Mouse (Mus musculus): Measurements from ENCODE around the gene Sec11a. TPM values are rescaled to one million over a fixed set of nuclear protein-coding genes. Genes with fewer than 3 reads are reported as not detected.

The Sec11a gene
- polyA plus RNA-seq, 1 experiment from 2014 or later = 219 TPM

GRCm38 (mm10) chr7:80971419-80971818 is 23.8 kb upstream of the Sec11a start:
- no peaks in the 10 kb centered on the region for H3K4me1 ChIP-seq (ENCODE audit: control insufficient read depth, insufficient read depth, low read length)
- 70% methylated on average over 2 of the region's 2 CpGs for WGBS
- no peaks in the 10 kb centered on the region for H3K27me3 ChIP-seq (ENCODE audit: control insufficient read depth, insufficient read depth, low read length)
- H3K4me3 ChIP-seq (ENCODE audit: low read depth, low read length) = no peak overlapping the region
- H3K27ac ChIP-seq (ENCODE audit: low read length) = no peak overlapping the region
- no peaks in the 10 kb centered on the region for H3K9me3 ChIP-seq (ENCODE audit: control insufficient read depth, low read depth, low read length)
- H3K4me2 ChIP-seq (replicated peaks; ENCODE audit: low read depth, low read length) = no peak overlapping the region
- no peaks in the 10 kb centered on the region for H3K36me3 ChIP-seq (ENCODE audit: control insufficient read depth, insufficient read depth, low read length)
- no peak for ATAC-seq (ENCODE audit: insufficient number of reproducible peaks, insufficient read depth, low FRiP score, low read depth)
- no peak overlapping the region for H3K9ac ChIP-seq (replicated peaks; ENCODE audit: low read depth, low read length)

DNA sequence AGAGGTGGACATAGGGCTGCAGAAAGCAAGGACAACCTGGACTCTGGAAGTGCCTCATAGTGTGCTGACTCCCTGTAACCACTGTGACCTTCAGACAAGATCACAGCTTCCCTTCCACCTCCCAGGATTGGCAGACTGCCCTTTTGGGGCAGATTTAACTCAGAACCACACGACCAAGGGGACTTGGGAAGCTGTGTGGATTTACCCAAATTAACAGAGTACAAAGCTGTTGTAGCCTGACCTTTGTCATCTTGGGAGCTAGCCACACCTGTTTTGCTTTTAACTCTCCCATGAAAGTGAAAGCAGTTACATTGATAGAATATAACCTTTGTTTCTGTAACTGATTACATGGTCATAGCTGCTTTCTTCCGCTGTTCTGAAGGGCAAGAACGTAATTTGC is 23.3 kb upstream of the Sec11a start:
- ATAC-seq (ENCODE audit: insufficient number of reproducible peaks, insufficient read depth, low FRiP score, low read depth) = no peak
- no peaks in the 10 kb centered on the region for H3K9me3 ChIP-seq (ENCODE audit: control insufficient read depth, low read depth, low read length)
- no peaks in the 10 kb centered on the region for H3K4me1 ChIP-seq (ENCODE audit: control insufficient read depth, insufficient read depth, low read length)
- 62% methylated on average over 3 of the region's 3 CpGs for WGBS
- no peak overlapping the region for H3K27ac ChIP-seq (ENCODE audit: low read length)
- H3K9ac ChIP-seq (replicated peaks; ENCODE audit: low read depth, low read length) = no peak overlapping the region
- H3K27me3 ChIP-seq (ENCODE audit: control insufficient read depth, insufficient read depth, low read length) = no peaks in the 10 kb centered on the region
- H3K36me3 ChIP-seq (ENCODE audit: control insufficient read depth, insufficient read depth, low read length) = no peaks in the 10 kb centered on the region
- no peak overlapping the region for H3K4me2 ChIP-seq (replicated peaks; ENCODE audit: low read depth, low read length)
- no peak overlapping the region for H3K4me3 ChIP-seq (ENCODE audit: low read depth, low read length)

DNA sequence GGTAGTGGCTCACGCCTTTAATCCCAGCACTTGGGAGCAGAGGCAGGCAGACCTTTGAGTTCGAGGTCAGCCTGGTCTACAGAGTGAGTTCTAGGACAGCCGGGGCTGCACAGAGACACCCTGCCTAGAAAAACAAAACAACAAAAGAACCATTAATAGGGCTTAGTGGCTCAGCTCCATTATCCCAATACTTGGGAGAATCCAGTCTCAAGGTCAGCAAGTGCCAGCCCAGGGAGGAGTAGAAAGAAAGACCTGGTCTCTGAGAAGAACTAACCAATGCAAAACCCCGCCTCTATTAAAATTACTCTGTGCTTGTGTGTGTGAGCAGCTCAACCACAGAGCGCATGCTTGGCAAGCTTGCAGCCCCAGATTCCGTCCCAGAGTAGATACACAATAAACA is 15.2 kb upstream of the Sec11a start:
- Histone ChIP-seq H3K4me1 (ENCODE audit: control insufficient read depth, insufficient read depth, low read length) (no peaks in the 10 kb centered on the region), H3K27me3 (ENCODE audit: control insufficient read depth, insufficient read depth, low read length) (no peaks in the 10 kb centered on the region), H3K9ac (replicated peaks; ENCODE audit: low read depth, low read length) (no peak overlapping the region), H3K36me3 (ENCODE audit: control insufficient read depth, insufficient read depth, low read length) (no peaks in the 10 kb centered on the region), H3K9me3 (ENCODE audit: control insufficient read depth, low read depth, low read length) (no peaks in the 10 kb centered on the region), H3K4me3 (ENCODE audit: low read depth, low read length) (no peak overlapping the region), H3K4me2 (replicated peaks; ENCODE audit: low read depth, low read length) (no peak overlapping the region), H3K27ac (ENCODE audit: low read length) (no peak overlapping the region)
- ATAC-seq (ENCODE audit: insufficient number of reproducible peaks, insufficient read depth, low FRiP score, low read depth) = no peak
- WGBS = 78% methylated on average over 6 of the region's 6 CpGs

GRCm38 (mm10) chr7:80959003-80959402 is 11.4 kb upstream of the Sec11a start:
- H3K27ac ChIP-seq (ENCODE audit: low read length) = no peak overlapping the region
- no peaks in the 10 kb centered on the region for H3K27me3 ChIP-seq (ENCODE audit: control insufficient read depth, insufficient read depth, low read length)
- no peak overlapping the region for H3K4me2 ChIP-seq (replicated peaks; ENCODE audit: low read depth, low read length)
- no peak overlapping the region for H3K9ac ChIP-seq (replicated peaks; ENCODE audit: low read depth, low read length)
- 79% methylated on average over 3 of the region's 3 CpGs for WGBS
- no peak overlapping the region for H3K4me3 ChIP-seq (ENCODE audit: low read depth, low read length)
- no peaks in the 10 kb centered on the region for H3K36me3 ChIP-seq (ENCODE audit: control insufficient read depth, insufficient read depth, low read length)
- ATAC-seq (ENCODE audit: insufficient number of reproducible peaks, insufficient read depth, low FRiP score, low read depth) = no peak
- H3K4me1 ChIP-seq (ENCODE audit: control insufficient read depth, insufficient read depth, low read length) = no peaks in the 10 kb centered on the region
- H3K9me3 ChIP-seq (ENCODE audit: control insufficient read depth, low read depth, low read length) = no peaks in the 10 kb centered on the region

DNA sequence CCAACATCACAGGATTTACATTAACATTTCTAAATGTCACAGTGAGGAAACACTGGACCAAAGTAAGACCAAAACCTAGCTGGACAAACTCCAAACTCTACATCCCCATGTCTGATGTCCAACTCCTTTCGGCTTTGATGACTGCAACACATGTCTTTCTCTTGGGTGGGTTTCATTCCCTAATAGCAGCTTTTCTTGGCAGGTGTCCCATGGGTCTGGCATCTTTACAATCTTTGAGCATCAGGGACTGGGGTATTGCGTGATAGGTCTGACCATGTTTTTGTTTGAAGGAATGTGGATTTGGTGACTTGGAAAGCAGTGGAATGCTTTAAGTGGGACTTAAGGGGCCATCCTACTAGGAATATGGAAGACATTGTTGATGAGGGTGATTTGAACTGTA is 9.3 kb upstream of the Sec11a start:
- H3K9me3 ChIP-seq (ENCODE audit: control insufficient read depth, low read depth, low read length) = no peaks in the 10 kb centered on the region
- H3K4me2 ChIP-seq (replicated peaks; ENCODE audit: low read depth, low read length) = no peak overlapping the region
- no peaks in the 10 kb centered on the region for H3K36me3 ChIP-seq (ENCODE audit: control insufficient read depth, insufficient read depth, low read length)
- no peak overlapping the region for H3K27ac ChIP-seq (ENCODE audit: low read length)
- H3K4me3 ChIP-seq (ENCODE audit: low read depth, low read length) = no peak overlapping the region
- no peak for ATAC-seq (ENCODE audit: insufficient number of reproducible peaks, insufficient read depth, low FRiP score, low read depth)
- H3K27me3 ChIP-seq (ENCODE audit: control insufficient read depth, insufficient read depth, low read length) = no peaks in the 10 kb centered on the region
- no peak overlapping the region for H3K9ac ChIP-seq (replicated peaks; ENCODE audit: low read depth, low read length)
- no peaks in the 10 kb centered on the region for H3K4me1 ChIP-seq (ENCODE audit: control insufficient read depth, insufficient read depth, low read length)
- WGBS = 79% methylated on average over 2 of the region's 2 CpGs

DNA sequence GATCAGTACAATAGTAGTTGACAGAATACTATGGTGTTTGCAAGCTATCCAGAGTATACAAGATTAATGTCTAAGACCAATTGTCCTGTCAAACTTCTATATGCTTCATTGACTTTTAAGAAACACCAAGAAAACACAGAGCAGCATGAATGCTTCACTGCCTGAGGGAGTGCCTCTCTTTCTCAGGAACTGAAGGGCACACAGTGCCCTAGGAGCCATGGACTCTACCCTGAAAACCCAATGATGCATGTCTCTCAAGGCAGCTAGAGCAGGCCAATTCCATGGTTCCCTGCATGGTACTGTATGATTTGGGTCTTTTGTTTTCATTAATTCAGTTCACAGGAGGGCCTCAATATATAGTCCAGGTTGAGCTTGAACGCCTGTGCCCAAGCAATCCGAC is 6.7 kb upstream of the Sec11a start:
- no peak for ATAC-seq (ENCODE audit: insufficient number of reproducible peaks, insufficient read depth, low FRiP score, low read depth)
- H3K4me2 ChIP-seq (replicated peaks; ENCODE audit: low read depth, low read length) = no peak overlapping the region

GRCm38 (mm10) chr7:80952140-80952539 is 4.6 kb upstream of the Sec11a start:
- Histone ChIP-seq H3K4me3 (ENCODE audit: low read depth, low read length) (no peak overlapping the region), H3K27ac (ENCODE audit: low read length) (no peak overlapping the region), H3K9me3 (ENCODE audit: control insufficient read depth, low read depth, low read length) (no peaks in the 10 kb centered on the region), H3K4me2 (replicated peaks; ENCODE audit: low read depth, low read length) (no peak overlapping the region), H3K4me1 (ENCODE audit: control insufficient read depth, insufficient read depth, low read length) (no peaks in the 10 kb centered on the region), H3K27me3 (ENCODE audit: control insufficient read depth, insufficient read depth, low read length) (no peaks in the 10 kb centered on the region), H3K36me3 (ENCODE audit: control insufficient read depth, insufficient read depth, low read length) (no peaks in the 10 kb centered on the region), H3K9ac (replicated peaks; ENCODE audit: low read depth, low read length) (no peak overlapping the region)
- 51% methylated on average over 3 of the region's 3 CpGs for WGBS
- no peak for ATAC-seq (ENCODE audit: insufficient number of reproducible peaks, insufficient read depth, low FRiP score, low read depth)

More for the DNA sequence above, 6.7 kb upstream of the Sec11a start:
- Histone ChIP-seq H3K9me3 (ENCODE audit: control insufficient read depth, low read depth, low read length) (no peaks in the 10 kb centered on the region), H3K9ac (replicated peaks; ENCODE audit: low read depth, low read length) (no peak overlapping the region), H3K4me3 (ENCODE audit: low read depth, low read length) (no peak overlapping the region), H3K4me1 (ENCODE audit: control insufficient read depth, insufficient read depth, low read length) (no peaks in the 10 kb centered on the region), H3K36me3 (ENCODE audit: control insufficient read depth, insufficient read depth, low read length) (no peaks in the 10 kb centered on the region), H3K27me3 (ENCODE audit: control insufficient read depth, insufficient read depth, low read length) (no peaks in the 10 kb centered on the region), H3K27ac (ENCODE audit: low read length) (no peak overlapping the region)
- 84% methylated on average over 2 of the region's 2 CpGs for WGBS

DNA sequence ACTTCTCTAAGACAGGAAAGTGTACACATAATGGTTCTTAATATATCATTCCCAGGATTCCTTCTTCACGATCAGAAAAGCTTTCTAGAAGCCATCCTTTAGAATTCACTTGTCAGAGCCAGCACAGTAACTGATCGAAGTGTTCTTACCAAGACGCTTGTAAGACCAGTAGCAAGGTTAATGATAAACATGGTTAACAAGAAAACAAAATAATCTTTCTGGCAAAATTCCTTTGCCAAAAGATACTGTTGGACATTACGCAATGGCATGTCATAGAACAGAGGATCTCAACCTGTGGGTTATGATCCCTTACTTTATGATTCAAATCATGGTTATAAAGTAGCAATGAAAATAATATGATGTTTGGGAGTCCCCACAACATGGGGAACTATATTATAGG is 3.9 kb upstream of the Sec11a start:
- Histone ChIP-seq H3K4me3 (ENCODE audit: low read depth, low read length) (no peak overlapping the region), H3K4me2 (replicated peaks; ENCODE audit: low read depth, low read length) (no peak overlapping the region), H3K27me3 (ENCODE audit: control insufficient read depth, insufficient read depth, low read length) (no peaks in the 10 kb centered on the region), H3K9me3 (ENCODE audit: control insufficient read depth, low read depth, low read length) (no peaks in the 10 kb centered on the region), H3K9ac (replicated peaks; ENCODE audit: low read depth, low read length) (no peak overlapping the region), H3K36me3 (ENCODE audit: control insufficient read depth, insufficient read depth, low read length) (no peaks in the 10 kb centered on the region), H3K27ac (ENCODE audit: low read length) (no peak overlapping the region), H3K4me1 (ENCODE audit: control insufficient read depth, insufficient read depth, low read length) (0 out of 2 replicates have a peak, but pooled peaks cover 3% of the 10 kb centered on the region)
- no peak for ATAC-seq (ENCODE audit: insufficient number of reproducible peaks, insufficient read depth, low FRiP score, low read depth)
- WGBS = 82% methylated on average over 4 of the region's 4 CpGs

DNA sequence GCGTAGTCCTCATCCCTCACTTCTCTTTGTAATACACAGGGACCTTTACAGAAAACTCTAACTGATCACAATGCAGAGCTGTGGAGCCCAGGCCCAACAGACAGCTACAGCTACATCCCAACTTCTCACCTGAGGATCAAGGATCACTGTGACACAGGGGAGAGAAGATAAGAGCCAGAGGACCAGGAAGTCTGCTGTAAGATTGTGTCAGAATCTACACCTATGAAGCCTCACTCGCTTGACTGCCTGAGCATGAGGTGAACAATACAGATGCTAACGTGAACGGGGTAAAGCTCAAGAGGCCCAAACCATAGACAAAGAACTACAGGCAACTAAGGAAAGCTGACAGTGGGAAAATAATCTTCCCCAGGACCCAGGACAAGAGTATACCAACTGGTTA is 7.8 kb downstream of the Sec11a start:
- peaks cover 2% of the 10 kb centered on the region for H3K36me3 ChIP-seq (ENCODE audit: control insufficient read depth, insufficient read depth, low read length)
- H3K9ac ChIP-seq (replicated peaks; ENCODE audit: low read depth, low read length) = no peak overlapping the region
- H3K4me2 ChIP-seq (replicated peaks; ENCODE audit: low read depth, low read length) = no peak overlapping the region
- H3K4me1 ChIP-seq (ENCODE audit: control insufficient read depth, insufficient read depth, low read length) = no peaks in the 10 kb centered on the region
- H3K4me3 ChIP-seq (ENCODE audit: low read depth, low read length) = no peak overlapping the region
- no peak overlapping the region for H3K27ac ChIP-seq (ENCODE audit: low read length)
- ATAC-seq (ENCODE audit: insufficient number of reproducible peaks, insufficient read depth, low FRiP score, low read depth) = no peak
- no peaks in the 10 kb centered on the region for H3K27me3 ChIP-seq (ENCODE audit: control insufficient read depth, insufficient read depth, low read length)
- 95% methylated on average over 4 of the region's 4 CpGs for WGBS
- H3K9me3 ChIP-seq (ENCODE audit: control insufficient read depth, low read depth, low read length) = no peaks in the 10 kb centered on the region
